Mouse (Mus musculus) inflammation-experienced regulatory T-cells, adult 16 weeks (primary cell): ENCODE measurements around the gene Dip2b. TPM values are rescaled to one million over a fixed set of nuclear protein-coding genes. Genes with fewer than 3 reads are reported as not detected.

Experiments used
- polyA plus RNA-seq: library from polyadenylated mRNA; unstranded; fragments of 100-300 nt; shearing (Covaris generic); gene quantifications from one replicate; pipeline ENCODE4 v1.2.1, GENCODE M21; 2017

Gene Dip2b
- 12.0 TPM for polyA plus RNA-seq

GRCm38 (mm10) chr15:100038470-100038971, at the start of gene Dip2b:
Gene Dip2b (plus strand): TSS chr15:100038664.

GRCm38 (mm10) chr15:100227663-100228534, 189.4 kb downstream of the Dip2b start, which contains the start of gene Atf1:
Gene Atf1 (plus strand): TSS chr15:100227819.

Other genes with a start within 250 kb of the Dip2b start
- 7.5 TPM for gene Lima1, start 163.2 kb upstream of the Dip2b start, polyA plus RNA-seq
- gene Fam186a, start 71.6 kb upstream of the Dip2b start, polyA plus RNA-seq = not detected
- gene Larp4, start 68.6 kb upstream of the Dip2b start, polyA plus RNA-seq = 77.3 TPM
- 33.2 TPM for gene Atf1, start 189.2 kb downstream of the Dip2b start, polyA plus RNA-seq
- not detected for gene Tmprss12, start 242.2 kb downstream of the Dip2b start, polyA plus RNA-seq